Mouse (Mus musculus): Measurements from ENCODE around the gene Cacna1c.

DNA sequence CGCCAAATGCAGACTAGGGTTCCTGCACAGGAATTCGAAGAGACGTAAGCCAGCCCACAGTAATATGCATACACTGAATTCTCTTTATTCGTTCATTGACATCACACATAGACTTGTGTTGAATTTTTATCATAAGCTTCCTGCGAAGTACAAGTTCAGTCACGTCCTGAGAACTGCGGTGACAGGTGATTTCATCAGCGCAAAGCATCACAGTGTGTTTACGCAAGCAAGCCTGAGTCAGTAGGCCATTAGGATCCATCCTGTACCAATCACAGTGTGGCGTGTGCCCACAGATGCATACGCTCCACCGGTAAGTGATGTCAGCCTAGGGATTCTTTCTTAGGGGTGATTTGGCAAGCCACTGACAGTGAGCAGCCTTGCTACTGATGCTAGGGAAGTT is 114.6 kb downstream of the Cacna1c start:
- no peak for TF ChIP-seq CTCF (IDR thresholded peaks at IDR 0.05; ENCODE audit: low read depth, low read length)
- no peak for TF ChIP-seq POLR2A (IDR thresholded peaks at IDR 0.05; ENCODE audit: insufficient read depth, low read length)
- TF ChIP-seq EP300 (IDR thresholded peaks at IDR 0.05; ENCODE audit: insufficient read depth, low read depth, low read length), result no peak

Measured in ES-Bruce4 (cell line).